Mouse (Mus musculus) forebrain, embryonic 11.5 days (tissue): ENCODE measurements around the gene Fmn2. TPM values are rescaled to one million over a fixed set of nuclear protein-coding genes. Genes with fewer than 3 reads are reported as not detected.

Experiments
- ATAC-seq: fragments of 200-750 bp; cut with Nextera tagmentation; replicated peaks from 2 replicates; pipeline ENCODE4 v1.8.0; 2017; ENCODE audit warnings: moderate TSS enrichment; ENCODE audit not compliant: low FRiP score
- DNase-seq: peaks from one replicate; pipeline ENCODE4 v3.0.0-alpha.2; 2017; ENCODE audit warnings: low spot score
- H3K27ac ChIP-seq: fragments of 300-500 bp; sonication (generic); 2 replicates; pipeline ENCODE4 v1.5.1; 2014; ENCODE audit warnings: low read depth, low read length
- H3K27me3 ChIP-seq: fragments of 300-500 bp; sonication (generic); 2 replicates; pipeline ENCODE4 v1.6.1; 2014; ENCODE audit warnings: mild to moderate bottlenecking, low read length, mixed read lengths; ENCODE audit not compliant: control insufficient read depth, insufficient read depth
- H3K36me3 ChIP-seq: fragments of 300-500 bp; sonication (generic); 2 replicates; pipeline ENCODE4 v1.6.1; 2014; ENCODE audit warnings: mild to moderate bottlenecking, low read length, moderate library complexity, mixed read lengths; ENCODE audit not compliant: control insufficient read depth, insufficient read depth
- H3K4me1 ChIP-seq: fragments of 300-500 bp; sonication (generic); replicated peaks from 2 replicates; pipeline ENCODE4 v1.6.1; 2014; ENCODE audit warnings: low read length, mixed read lengths; ENCODE audit not compliant: control insufficient read depth, insufficient read depth
- H3K4me2 ChIP-seq: fragments of 300-500 bp; sonication (generic); 2 replicates; pipeline ENCODE4 v1.6.1; 2014; ENCODE audit warnings: low read depth, mild to moderate bottlenecking, low read length, moderate library complexity, mixed read lengths; ENCODE audit not compliant: severe bottlenecking
- H3K4me3 ChIP-seq: fragments of 300-500 bp; sonication (generic); 2 replicates; pipeline ENCODE4 v1.5.1; 2014; ENCODE audit warnings: low read depth, low read length
- H3K9ac ChIP-seq: fragments of 300-500 bp; sonication (generic); 2 replicates; pipeline ENCODE4 v1.6.1; 2014; ENCODE audit warnings: low read length
- H3K9me3 ChIP-seq: fragments of 300-500 bp; sonication (generic); 2 replicates; pipeline ENCODE4 v1.6.1; 2016; ENCODE audit warnings: low read length, mixed read lengths; ENCODE audit not compliant: control insufficient read depth
- WGBS: fragments of 180-500 bp; shearing (Covaris S2); extraction: QIAGEN DNeasy Blood & Tissue Kit; methylation state at CpG from one replicate; pipeline ENCODE4 v1.1.7; 2014; 5-methylcytosine and 5-hydroxymethylcytosine counted together
- polyA plus RNA-seq: library from polyadenylated mRNA; unstranded; fragments of >200 nt; fragmentation: Nextera tagmentation; extraction: Ambion mirVana; gene quantifications from 2 replicates; pipeline ENCODE4 v1.2.1, GENCODE M21; 2014

Gene Fmn2
- polyA plus RNA-seq, 1 experiment from 2014 or later = 8.0 TPM

DNA sequence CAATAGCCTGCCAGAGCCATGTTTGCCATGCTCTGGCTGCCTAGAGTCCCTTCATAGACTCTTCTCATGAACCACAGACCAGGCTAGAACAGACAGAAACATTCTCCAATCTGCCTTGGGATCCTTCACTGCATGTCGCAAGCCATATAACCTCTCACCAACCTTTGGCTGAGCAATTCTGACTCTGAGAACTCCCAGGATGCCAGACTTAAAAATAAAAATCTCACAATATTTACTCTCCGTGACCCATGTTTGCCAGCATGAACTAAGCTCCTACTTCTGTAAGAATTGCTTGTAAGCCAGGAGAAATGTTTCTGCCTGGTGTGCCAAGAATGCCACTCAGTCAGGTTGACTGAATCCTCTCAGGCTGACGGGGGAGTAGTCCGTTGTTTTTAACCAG lies 246.9 kb downstream of the Fmn2 start:
- Histone ChIP-seq H3K4me2 (no peak overlapping the region), H3K36me3 (no peaks in the 10 kb centered on the region), H3K9ac (no peak overlapping the region), H3K9me3 (no peaks in the 10 kb centered on the region), H3K4me3 (no peak overlapping the region), H3K27ac (no peak overlapping the region), H3K27me3 (no peaks in the 10 kb centered on the region), H3K4me1 (no peaks in the 10 kb centered on the region)
- ATAC-seq (no peak), DNase-seq (no peak)
- 84% methylated on average over 4 of the region's 4 CpGs for WGBS

GRCm38 (mm10) chr1:174750893-174751461 lies 249.4 kb downstream of the Fmn2 start:
- WGBS = 87% methylated on average over 3 of the region's 3 CpGs
- Histone ChIP-seq H3K4me1 (no peaks in the 10 kb centered on the region), H3K27me3 (no peaks in the 10 kb centered on the region), H3K9me3 (no peaks in the 10 kb centered on the region), H3K4me3 (no peak overlapping the region), H3K9ac (no peak overlapping the region), H3K27ac (no peak overlapping the region), H3K36me3 (no peaks in the 10 kb centered on the region), H3K4me2 (no peak overlapping the region)
- DNase-seq (no peak), ATAC-seq (no peak)

GRCm38 (mm10) chr1:174759354-174759753 lies 257.7 kb downstream of the Fmn2 start:
- no peak overlapping the region for H3K9ac ChIP-seq
- H3K27me3 ChIP-seq = no peaks in the 10 kb centered on the region
- no peak for ATAC-seq
- no peaks in the 10 kb centered on the region for H3K36me3 ChIP-seq
- no peak overlapping the region for H3K4me3 ChIP-seq
- no peak overlapping the region for H3K4me2 ChIP-seq
- 72% methylated on average over 6 of the region's 6 CpGs for WGBS
- H3K27ac ChIP-seq = no peak overlapping the region
- no peak for DNase-seq
- no peaks in the 10 kb centered on the region for H3K4me1 ChIP-seq
- H3K9me3 ChIP-seq = no peaks in the 10 kb centered on the region

DNA sequence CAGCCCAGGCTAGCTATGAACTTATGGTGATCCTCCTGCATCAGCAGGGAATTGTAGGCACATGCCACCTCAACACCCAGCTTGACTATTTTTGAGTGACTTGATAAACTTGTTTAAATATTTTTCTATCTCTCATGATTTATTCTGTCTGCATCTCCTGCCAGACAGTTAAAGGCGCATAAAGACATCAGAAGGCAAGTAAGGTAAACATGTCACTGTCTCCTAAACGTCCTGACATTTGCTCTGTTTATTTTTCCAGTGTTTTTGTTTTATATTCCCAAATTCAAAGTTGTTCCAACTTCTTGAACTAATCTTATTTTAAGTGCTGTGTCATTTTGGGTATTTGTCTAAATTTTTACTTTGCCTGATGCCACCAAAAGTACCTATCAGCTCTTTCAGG lies 264.1 kb downstream of the Fmn2 start:
- H3K9ac ChIP-seq = no peak overlapping the region
- H3K4me1 ChIP-seq = no peaks in the 10 kb centered on the region
- H3K4me3 ChIP-seq = no peak overlapping the region
- ATAC-seq (no peak), DNase-seq (no peak)
- H3K36me3 ChIP-seq = no peaks in the 10 kb centered on the region
- no peaks in the 10 kb centered on the region for H3K9me3 ChIP-seq
- no peak overlapping the region for H3K27ac ChIP-seq
- H3K4me2 ChIP-seq = no peak overlapping the region
- no peaks in the 10 kb centered on the region for H3K27me3 ChIP-seq
- WGBS = 83% methylated on average over 2 of the region's 2 CpGs

GRCm38 (mm10) chr1:174766852-174767251 lies 265.2 kb downstream of the Fmn2 start:
- H3K9me3 ChIP-seq = no peaks in the 10 kb centered on the region
- no peaks in the 10 kb centered on the region for H3K36me3 ChIP-seq
- no peaks in the 10 kb centered on the region for H3K27me3 ChIP-seq
- DNase-seq (no peak), ATAC-seq (no peak)
- H3K27ac ChIP-seq = no peak overlapping the region
- H3K9ac ChIP-seq = no peak overlapping the region
- no peaks in the 10 kb centered on the region for H3K4me1 ChIP-seq
- H3K4me2 ChIP-seq = no peak overlapping the region
- H3K4me3 ChIP-seq = no peak overlapping the region
- WGBS = 97% methylated on average over 3 of the region's 3 CpGs

DNA sequence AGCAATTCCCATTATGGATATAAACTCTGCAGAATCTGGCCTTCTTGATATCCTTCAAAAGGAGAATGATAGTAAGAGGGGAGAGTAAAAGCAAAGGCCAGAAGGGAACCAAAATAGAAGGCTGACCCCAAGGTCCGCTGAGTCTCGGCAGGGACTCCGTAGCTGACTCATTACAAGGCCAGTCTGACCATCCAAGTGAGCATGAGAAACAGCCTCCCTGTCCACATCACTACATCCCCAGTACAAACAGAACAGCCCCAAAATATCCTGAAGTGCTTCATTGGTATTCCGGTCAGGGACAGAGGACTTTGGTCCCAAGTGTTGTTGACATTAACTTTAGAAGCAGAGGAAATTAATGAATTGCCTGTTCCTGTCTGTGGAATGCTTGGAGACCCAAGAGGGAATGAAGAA lies 270.3 kb downstream of the Fmn2 start:
- no peak overlapping the region for H3K4me2 ChIP-seq
- H3K4me3 ChIP-seq = no peak overlapping the region
- H3K9me3 ChIP-seq = no peaks in the 10 kb centered on the region
- H3K4me1 ChIP-seq = no peaks in the 10 kb centered on the region
- ATAC-seq = no peak
- H3K9ac ChIP-seq = no peak overlapping the region
- 84% methylated on average over 4 of the region's 4 CpGs for WGBS
- H3K27ac ChIP-seq = no peak overlapping the region
- no peaks in the 10 kb centered on the region for H3K36me3 ChIP-seq
- H3K27me3 ChIP-seq = no peaks in the 10 kb centered on the region
- no peak for DNase-seq

GRCm38 (mm10) chr1:174781037-174781436 lies 279.4 kb downstream of the Fmn2 start:
- no peak overlapping the region for H3K4me3 ChIP-seq
- ATAC-seq (no peak), DNase-seq (no peak)
- no peaks in the 10 kb centered on the region for H3K9me3 ChIP-seq
- 93% methylated on average over 4 of the region's 4 CpGs for WGBS
- H3K9ac ChIP-seq = no peak overlapping the region
- H3K4me2 ChIP-seq = no peak overlapping the region
- H3K36me3 ChIP-seq = no peaks in the 10 kb centered on the region
- H3K27me3 ChIP-seq = no peaks in the 10 kb centered on the region
- no peaks in the 10 kb centered on the region for H3K4me1 ChIP-seq
- no peak overlapping the region for H3K27ac ChIP-seq

DNA sequence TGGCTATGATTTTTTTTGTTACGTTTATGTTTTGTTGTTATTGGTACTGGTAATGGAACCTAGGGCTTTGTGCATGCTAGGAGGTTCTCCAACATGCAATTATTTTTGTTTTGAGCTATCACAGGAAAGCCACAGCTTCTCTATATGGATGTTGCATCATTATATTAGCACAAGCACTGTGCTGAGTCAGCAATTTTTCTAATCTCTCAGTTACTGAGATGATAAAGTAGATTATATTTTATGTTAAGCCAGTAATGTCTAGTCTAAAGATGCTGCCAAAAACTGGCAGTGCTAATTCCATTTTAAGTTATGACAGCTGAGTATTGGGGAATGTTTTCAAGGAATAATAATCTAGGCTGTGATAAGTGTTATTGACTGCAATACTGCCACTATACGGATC lies 287.0 kb downstream of the Fmn2 start:
- Histone ChIP-seq H3K9ac (no peak overlapping the region), H3K9me3 (no peaks in the 10 kb centered on the region), H3K4me2 (no peak overlapping the region), H3K36me3 (no peaks in the 10 kb centered on the region), H3K27me3 (no peaks in the 10 kb centered on the region), H3K4me3 (no peak overlapping the region), H3K27ac (no peak overlapping the region), H3K4me1 (no peaks in the 10 kb centered on the region)
- 92% methylated on average over 2 of the region's 2 CpGs for WGBS
- DNase-seq = no peak
- no peak for ATAC-seq

DNA sequence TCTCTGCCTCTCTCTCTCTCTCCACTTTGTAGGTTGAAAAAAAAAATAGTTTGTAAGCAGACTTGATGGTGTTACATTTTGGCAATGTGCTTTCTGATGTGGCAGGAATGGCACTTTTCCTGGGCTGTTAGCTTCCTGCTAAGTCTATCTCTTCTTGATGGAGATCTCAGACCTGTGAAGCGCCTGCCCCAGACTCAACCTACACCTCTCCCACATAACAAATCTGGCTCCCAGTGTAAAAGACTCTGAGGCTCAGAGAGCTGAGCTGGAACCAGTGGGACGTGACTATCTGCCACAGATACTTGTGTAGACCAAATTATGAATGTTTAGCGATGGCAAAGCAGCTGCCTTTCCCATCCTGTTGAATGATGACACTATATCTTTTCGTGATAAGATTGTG lies 310.2 kb downstream of the Fmn2 start:
- Histone ChIP-seq H3K27ac (no peak overlapping the region), H3K36me3 (no peaks in the 10 kb centered on the region), H3K4me1 (no peaks in the 10 kb centered on the region), H3K4me2 (no peak overlapping the region), H3K9me3 (no peaks in the 10 kb centered on the region), H3K4me3 (no peak overlapping the region), H3K9ac (no peak overlapping the region), H3K27me3 (no peaks in the 10 kb centered on the region)
- ATAC-seq (no peak), DNase-seq (no peak)
- WGBS = 93% methylated on average over 4 of the region's 4 CpGs
